Mouse (Mus musculus) liver, postnatal 0 days (tissue): Measurements from ENCODE around the gene Brwd1.

Source experiments
- CTCF ChIP-seq: sonication (generic); IDR thresholded peaks from 2 replicates; pipeline ENCODE4 v1.5.1; 2016; ENCODE audit warnings: antibody characterized with exemption, low read depth
- EP300 ChIP-seq: IDR thresholded peaks from 2 replicates; pipeline ENCODE4 v1.6.1; 2016; ENCODE audit warnings: antibody characterized with exemption, low read depth, mild to moderate bottlenecking

- TF ChIP-seq CTCF (no peak), EP300 (no peak)
Observed at GRCm38 (mm10) chr16:96127288-96127656, 44.9 kb upstream of the Brwd1 start.
